Mouse (Mus musculus) forebrain, postnatal 0 days (tissue): ENCODE measurements around the gene Dpagt1. TPM values are rescaled to one million over a fixed set of nuclear protein-coding genes. Genes with fewer than 3 reads are reported as not detected.
"Not testable (repeated sequence)": the region's sequence is repeated elsewhere in the genome, so short reads cannot be mapped to it uniquely, and the experiment has no call there.

ENCODE experiments used
- ATAC-seq: fragments of 200-750 bp; cut with Nextera tagmentation; 2 replicates; pipeline ENCODE4 v1.8.0; 2017; ENCODE audit warnings: mild to moderate bottlenecking, moderate library complexity
- DNase-seq: peaks from one replicate; pipeline ENCODE4 v3.0.0-alpha.2; 2015
- H3K27ac ChIP-seq: fragments of 300-500 bp; sonication (generic); 2 replicates; pipeline ENCODE4 v1.5.1; 2014; ENCODE audit warnings: low read depth, mild to moderate bottlenecking, antibody characterized with exemption, low read length, moderate library complexity, mixed read lengths
- H3K27me3 ChIP-seq: fragments of 300-500 bp; sonication (generic); 2 replicates; pipeline ENCODE4 v1.6.1; 2014; ENCODE audit warnings: mild to moderate bottlenecking, low read length, mixed read lengths; ENCODE audit not compliant: insufficient read depth
- H3K36me3 ChIP-seq: fragments of 300-500 bp; sonication (generic); 2 replicates; pipeline ENCODE4 v1.6.1; 2014; ENCODE audit warnings: mild to moderate bottlenecking, moderate library complexity; ENCODE audit not compliant: insufficient read depth
- H3K4me1 ChIP-seq: fragments of 300-500 bp; sonication (generic); 2 replicates; pipeline ENCODE4 v1.6.1; 2014; ENCODE audit warnings: antibody characterized with exemption; ENCODE audit not compliant: insufficient read depth
- H3K4me2 ChIP-seq: fragments of 300-500 bp; sonication (generic); 2 replicates; pipeline ENCODE4 v1.6.1; 2014; ENCODE audit warnings: low read depth, mild to moderate bottlenecking, moderate library complexity
- H3K4me3 ChIP-seq: fragments of 300-500 bp; sonication (generic); 2 replicates; pipeline ENCODE4 v1.5.1; 2014; ENCODE audit warnings: low read depth, low read length, mixed read lengths
- H3K9ac ChIP-seq: fragments of 300-500 bp; sonication (generic); 2 replicates; pipeline ENCODE4 v1.6.1; 2014; ENCODE audit warnings: mild to moderate bottlenecking
- H3K9me3 ChIP-seq: fragments of 300-500 bp; sonication (generic); 2 replicates; pipeline ENCODE4 v1.6.1; 2016; ENCODE audit warnings: low read length
- CTCF ChIP-seq: sonication (generic); IDR thresholded peaks from 2 replicates; pipeline ENCODE4 v1.5.1; 2016; ENCODE audit warnings: antibody characterized with exemption, control low read depth, low read depth
- WGBS: fragments of 180-500 bp; shearing (Covaris S2); extraction: QIAGEN DNeasy Blood & Tissue Kit; methylation state at CpG from one replicate; pipeline ENCODE4 v1.1.7; 2014; 5-methylcytosine and 5-hydroxymethylcytosine counted together
- polyA plus RNA-seq: library from polyadenylated mRNA; unstranded; fragments of >200 nt; fragmentation: Nextera tagmentation; extraction: Ambion mirVana; gene quantifications from 2 replicates; pipeline ENCODE4 v1.2.1, GENCODE M21; 2015
- total RNA-seq: library from RNA; depleted of rRNA; stranded (reverse); fragments of >200 nt; gene quantifications from 2 replicates; pipeline ENCODE4 v1.2.3, GENCODE M21; 2014

The Dpagt1 gene
- total and polyA plus RNA-seq, 2 experiments from 2014 or later = 18.3 to 30.6 TPM

DNA sequence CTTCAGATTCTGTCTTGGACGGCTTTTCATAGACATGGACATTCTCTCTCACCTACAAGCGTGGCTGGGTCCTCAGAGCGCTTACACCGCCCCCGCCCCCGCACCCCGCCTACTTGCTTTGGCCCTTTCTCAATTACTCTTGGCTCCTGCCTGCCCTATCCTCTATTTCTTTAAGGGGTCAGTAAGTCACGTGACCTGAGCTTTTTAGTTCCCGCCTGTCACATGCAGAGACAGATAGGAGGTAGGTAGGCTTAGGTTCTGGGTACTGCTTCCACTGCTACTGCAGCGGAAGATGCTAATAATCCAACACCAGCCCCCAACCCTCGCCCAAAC is 36.9 kb upstream of the Dpagt1 start:
- Histone ChIP-seq H3K9me3 (no peaks in the 10 kb centered on the region), H3K27ac (peak overlapping the region; percentile 77; the same call in 1 of the 2 replicates), H3K36me3 (peaks cover 26% of the 10 kb centered on the region), H3K4me3 (peak overlapping the region; percentile 88), H3K4me1 (peaks cover 11% of the 10 kb centered on the region; the same call in 1 of the 2 replicates), H3K27me3 (no peaks in the 10 kb centered on the region), H3K4me2 (peak overlapping the region; percentile 77), H3K9ac (peak overlapping the region; percentile 90)
- WGBS = 9% methylated on average over 11 of the region's 11 CpGs
- DNase-seq (no peak), ATAC-seq (no peak)
- TF ChIP-seq CTCF = no peak

DNA sequence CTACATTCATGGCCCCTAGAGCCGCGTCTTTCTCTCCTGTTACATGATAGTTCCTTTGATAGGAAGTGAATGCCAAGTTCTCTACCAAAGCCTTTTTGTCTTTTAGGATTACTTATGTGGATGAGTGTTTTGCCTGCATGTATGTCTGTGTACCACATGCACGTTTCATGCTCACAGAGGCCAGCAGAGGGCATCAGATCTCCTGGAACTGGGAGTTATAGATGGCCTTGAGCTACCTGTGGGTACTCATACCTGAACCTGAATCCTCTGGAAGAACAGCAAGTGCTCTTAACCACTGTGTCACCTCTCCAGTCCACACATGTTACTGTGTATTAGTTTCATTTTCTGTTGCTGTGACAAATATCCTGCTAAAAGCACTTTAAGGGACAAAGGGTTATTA is 33.3 kb upstream of the Dpagt1 start:
- Histone ChIP-seq H3K36me3 (peaks cover 50% of the 10 kb centered on the region), H3K4me2 (no peak overlapping the region), H3K9ac (no peak overlapping the region), H3K27me3 (no peaks in the 10 kb centered on the region), H3K4me1 (peaks cover 6% of the 10 kb centered on the region; the same call in 1 of the 2 replicates), H3K4me3 (no peak overlapping the region), H3K9me3 (no peaks in the 10 kb centered on the region), H3K27ac (no peak overlapping the region)
- peak; percentile 74 for TF ChIP-seq CTCF
- 63% methylated on average over 3 of the region's 3 CpGs for WGBS
- DNase-seq (peak; percentile 64), ATAC-seq (no peak)

DNA sequence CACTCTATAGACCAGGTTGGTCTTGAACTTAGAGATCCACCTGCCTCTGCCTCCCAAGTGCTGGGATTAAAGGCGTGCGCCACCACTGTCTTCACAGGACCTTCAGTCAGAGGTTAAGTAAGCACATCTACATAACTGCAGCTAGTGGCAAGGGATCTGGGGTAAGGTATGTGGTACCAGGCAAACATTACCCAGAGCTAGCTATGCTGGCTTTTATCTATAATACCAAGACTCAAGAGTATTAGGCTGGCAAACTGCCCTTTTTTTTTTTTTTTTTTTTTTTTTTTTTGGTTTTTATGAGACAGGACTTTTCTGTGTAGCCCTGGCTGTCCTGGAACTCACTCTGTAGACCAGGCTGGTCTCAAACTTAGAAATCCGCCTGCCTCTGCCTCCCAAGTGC is 25.8 kb upstream of the Dpagt1 start:
- H3K9me3 ChIP-seq, DNase-seq, H3K27me3 ChIP-seq, H3K4me3 ChIP-seq, H3K4me1 ChIP-seq, H3K9ac ChIP-seq, H3K4me2 ChIP-seq, ATAC-seq, H3K27ac ChIP-seq: not testable (repeated sequence)
- peaks cover 61% of the 10 kb centered on the region for H3K36me3 ChIP-seq
- WGBS = 91% methylated on average over 3 of the region's 3 CpGs

GRCm38 (mm10) chr9:44305466-44306079 is 20.2 kb upstream of the Dpagt1 start, which contains the start of gene Hinfp:
Gene Hinfp, minus strand, starts transcription at chr9:44305671.
- Histone ChIP-seq H3K4me3 (peak within 1 kb of the TSS; percentile 69), H3K36me3 (peaks cover 18% of the 10 kb centered on the region), H3K4me1 (peaks cover 7% of the 10 kb centered on the region), H3K9me3 (no peaks in the 10 kb centered on the region), H3K4me2 (peak within 1 kb of the TSS; percentile 64), H3K9ac (peak within 1 kb of the TSS; percentile 79), H3K27me3 (no peaks in the 10 kb centered on the region), H3K27ac (peak within 1 kb of the TSS; percentile 72)
- ATAC-seq = peak; percentile 99
- DNase-seq = peak; percentile 99
- WGBS = under 1% methylated on average over 54 of the region's 54 CpGs
- no peak for TF ChIP-seq CTCF

GRCm38 (mm10) chr9:44306532-44306931 is 19.3 kb upstream of the Dpagt1 start:
- no peak for TF ChIP-seq CTCF
- DNase-seq (no peak), ATAC-seq (no peak)
- WGBS = 88% methylated on average over 6 of the region's 6 CpGs
- Histone ChIP-seq H3K4me3 (no peak overlapping the region), H3K4me2 (no peak overlapping the region), H3K4me1 (peaks cover 7% of the 10 kb centered on the region), H3K9me3 (no peaks in the 10 kb centered on the region), H3K27me3 (no peaks in the 10 kb centered on the region), H3K36me3 (peaks cover 23% of the 10 kb centered on the region), H3K9ac (no peak overlapping the region), H3K27ac (no peak overlapping the region)

- no peaks in the 10 kb centered on the region for H3K9me3 ChIP-seq
- H3K36me3 ChIP-seq = peaks cover 21% of the 10 kb centered on the region
- ATAC-seq (no peak), DNase-seq (no peak)
- H3K27ac ChIP-seq = no peak overlapping the region
- 93% methylated on average over 2 of the region's 2 CpGs for WGBS
- H3K9ac ChIP-seq = no peak overlapping the region
- no peak overlapping the region for H3K4me2 ChIP-seq
- H3K27me3 ChIP-seq = no peaks in the 10 kb centered on the region
- no peak overlapping the region for H3K4me3 ChIP-seq
- no peak for TF ChIP-seq CTCF
- peaks cover 7% of the 10 kb centered on the region for H3K4me1 ChIP-seq
Measured at GRCm38 (mm10) chr9:44307248-44307647, 18.6 kb upstream of the Dpagt1 start.

DNA sequence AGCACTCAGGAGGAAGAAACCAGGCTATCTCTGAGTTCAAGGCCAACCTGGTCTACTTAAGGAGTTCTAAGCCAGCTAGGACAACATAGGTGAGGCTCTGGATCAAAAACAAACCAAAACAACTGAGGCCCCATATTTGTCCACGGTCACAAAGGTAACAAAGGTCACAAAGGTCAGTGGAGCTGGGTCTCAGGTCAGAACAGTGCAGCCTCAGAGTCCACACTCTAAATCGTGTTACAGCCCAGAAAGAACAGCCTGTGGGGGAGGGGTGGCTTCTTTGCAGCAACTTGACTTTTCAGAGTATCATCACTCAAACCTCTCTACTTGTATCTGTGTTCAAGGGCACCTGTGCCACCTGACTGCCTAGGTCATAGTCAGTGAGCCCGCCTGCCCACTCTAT is 16.1 kb upstream of the Dpagt1 start:
- Histone ChIP-seq H3K36me3 (peaks cover 39% of the 10 kb centered on the region), H3K27me3 (no peaks in the 10 kb centered on the region), H3K9me3 (no peaks in the 10 kb centered on the region), H3K4me1 (no peaks in the 10 kb centered on the region), H3K9ac (no peak overlapping the region), H3K27ac (no peak overlapping the region), H3K4me2 (no peak overlapping the region), H3K4me3 (no peak overlapping the region)
- ATAC-seq (no peak), DNase-seq (no peak)
- no peak for TF ChIP-seq CTCF
- WGBS = 58% methylated on average over 3 of the region's 3 CpGs

DNA sequence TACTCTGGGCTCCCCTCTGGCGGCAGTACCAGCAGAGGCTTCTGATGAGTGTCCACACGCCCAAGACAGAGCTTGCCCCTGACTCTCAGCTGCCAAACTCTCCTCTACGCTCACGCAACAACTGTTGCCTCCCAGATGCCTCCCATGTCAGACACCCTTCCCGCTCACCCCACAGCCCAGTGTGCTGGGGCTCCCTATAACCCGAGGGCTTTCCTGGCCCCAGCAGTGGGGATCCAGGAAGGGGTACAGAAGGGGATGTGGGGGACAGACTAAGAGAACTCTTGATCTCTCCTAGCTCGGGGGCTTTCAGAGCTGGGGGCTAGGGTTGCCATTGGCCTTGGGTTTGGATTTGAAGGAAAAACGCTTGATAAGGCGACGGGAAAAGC is 15.1 kb upstream of the Dpagt1 start:
- TF ChIP-seq CTCF = no peak
- H3K9me3 ChIP-seq = no peaks in the 10 kb centered on the region
- no peak overlapping the region for H3K4me3 ChIP-seq
- DNase-seq (no peak), ATAC-seq (no peak)
- no peak overlapping the region for H3K9ac ChIP-seq
- H3K4me2 ChIP-seq = no peak overlapping the region
- H3K27me3 ChIP-seq = no peaks in the 10 kb centered on the region
- no peaks in the 10 kb centered on the region for H3K4me1 ChIP-seq
- WGBS = 40% methylated on average over 10 of the region's 10 CpGs
- no peak overlapping the region for H3K27ac ChIP-seq
- H3K36me3 ChIP-seq = peaks cover 48% of the 10 kb centered on the region
